Mouse (Mus musculus) small intestine, adult 10 weeks (tissue): ENCODE measurements around the gene Tle2. TPM values are rescaled to one million over a fixed set of nuclear protein-coding genes. Genes with fewer than 3 reads are reported as not detected.

Experiments used
- polyA plus RNA-seq: library from polyadenylated mRNA; stranded (reverse); fragments of 350-450 nt; fragmentation: Illumina TruSeq; extraction: RNeasy Lipid Tissue Mini Kit (QIAGEN cat#74804); gene quantifications from one replicate; pipeline ENCODE4 v1.2.3, GENCODE M21; 2014; ENCODE audit warnings: low replicate concordance

Tle2 gene
- polyA plus RNA-seq = 1.5 TPM

GRCm38 (mm10) chr10:81574081-81575056 is at the start of gene Tle2:
Gene Tle2 (plus strand): TSS chr10:81574561.

DNA sequence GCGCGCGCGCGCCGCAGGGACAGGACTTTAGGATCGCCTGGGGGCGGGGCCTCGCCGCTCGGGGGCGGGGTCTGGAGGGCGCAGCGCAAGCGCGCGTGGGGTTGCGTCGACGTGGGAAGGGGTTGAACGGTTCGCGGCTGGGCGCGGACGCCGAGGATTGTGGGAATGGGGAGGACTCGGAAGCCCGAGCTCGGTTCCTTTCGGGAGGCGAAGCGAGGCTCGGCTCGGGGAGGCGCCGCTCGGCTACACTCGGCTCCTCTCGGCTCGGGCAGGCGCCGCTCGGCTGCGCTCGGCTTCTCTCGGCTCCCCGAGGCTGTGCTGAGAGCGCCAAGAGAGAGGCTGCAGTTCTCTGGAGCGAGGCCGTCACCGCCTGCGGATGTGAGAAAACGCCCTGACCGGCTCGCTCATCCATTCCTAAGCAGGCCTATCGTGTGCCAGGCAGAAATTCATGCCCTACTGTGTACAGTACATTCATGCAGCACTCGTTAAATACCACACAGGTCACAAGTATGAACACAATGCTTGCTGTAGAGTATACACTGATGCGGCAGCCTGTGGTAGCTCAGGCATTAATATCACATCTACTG is 29.1 kb upstream of the Tle2 start, which contains the start of gene Gna11:
Gna11 (minus strand) TSS at position 30 of the 587 bp plus-strand sequence.

DNA sequence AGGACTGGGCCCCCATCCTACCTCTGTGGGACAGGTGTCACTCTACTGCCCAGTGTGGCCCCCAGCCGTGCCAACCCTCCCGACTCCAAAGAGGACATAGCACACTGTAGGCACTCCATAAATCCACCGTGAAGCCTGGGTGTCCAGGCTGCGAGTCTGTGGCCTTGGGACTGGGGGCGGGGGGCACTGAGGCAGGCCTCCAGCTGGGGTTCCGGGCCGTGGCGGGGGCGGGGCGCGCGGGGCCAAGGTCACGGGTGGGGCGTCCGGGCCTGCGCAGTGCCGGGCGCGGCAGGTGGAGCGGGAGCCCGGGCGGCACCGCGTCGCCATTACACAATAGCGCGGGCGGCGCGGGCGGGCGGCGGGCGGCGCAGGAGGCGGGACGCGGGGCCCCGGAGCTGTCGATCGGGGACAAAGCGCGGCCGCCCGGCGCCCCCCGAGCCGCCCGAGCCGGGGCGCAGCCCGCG is 15.2 kb upstream of the Tle2 start, which contains the start of gene Aes:
Aes (plus strand) TSS at position 326 of the 464 bp plus-strand sequence.

GRCm38 (mm10) chr10:81600738-81601203 is 26.4 kb downstream of the Tle2 start, which contains the start of gene Tle6:
Gene Tle6 (minus strand): TSS chr10:81601073.

DNA sequence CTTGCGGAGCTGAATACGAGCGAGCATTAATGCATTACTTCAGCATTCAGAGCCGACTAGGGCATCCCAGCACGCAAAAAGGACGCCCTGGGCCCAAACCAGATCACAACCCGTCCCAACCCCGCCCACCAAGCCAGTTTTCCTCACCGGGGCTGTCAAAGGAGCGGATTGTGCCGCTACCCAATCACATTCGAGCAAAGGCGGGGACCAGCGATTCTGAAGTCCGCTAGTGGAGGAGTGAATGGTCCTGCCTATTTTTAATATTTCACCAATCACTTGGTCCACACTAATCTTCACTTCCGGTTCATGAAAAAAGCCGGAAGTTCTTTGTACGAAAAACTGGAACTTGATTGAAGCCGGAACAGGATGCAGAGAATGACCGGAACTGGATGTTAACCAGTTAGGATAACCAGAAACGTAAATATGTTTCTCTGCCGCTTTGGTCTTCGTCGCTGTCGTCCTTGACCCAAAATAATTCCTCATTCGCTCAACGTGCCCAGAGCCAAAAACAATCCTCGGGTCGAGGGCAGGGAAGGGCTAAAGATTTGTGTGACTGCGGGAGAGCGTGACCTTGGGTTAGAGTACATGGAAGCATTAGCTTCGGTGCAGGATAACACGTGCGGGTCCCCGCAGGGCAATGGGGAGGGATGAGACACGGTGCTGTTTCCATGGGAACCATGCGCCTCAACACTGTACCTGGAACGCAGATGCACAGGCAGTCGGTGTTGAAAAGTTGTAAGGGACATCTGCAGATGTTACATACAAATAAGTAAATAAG is 31.8 kb downstream of the Tle2 start, which contains the start of gene BC025920:
BC025920 (plus strand) TSS at position 297 of the 778 bp plus-strand sequence.

DNA sequence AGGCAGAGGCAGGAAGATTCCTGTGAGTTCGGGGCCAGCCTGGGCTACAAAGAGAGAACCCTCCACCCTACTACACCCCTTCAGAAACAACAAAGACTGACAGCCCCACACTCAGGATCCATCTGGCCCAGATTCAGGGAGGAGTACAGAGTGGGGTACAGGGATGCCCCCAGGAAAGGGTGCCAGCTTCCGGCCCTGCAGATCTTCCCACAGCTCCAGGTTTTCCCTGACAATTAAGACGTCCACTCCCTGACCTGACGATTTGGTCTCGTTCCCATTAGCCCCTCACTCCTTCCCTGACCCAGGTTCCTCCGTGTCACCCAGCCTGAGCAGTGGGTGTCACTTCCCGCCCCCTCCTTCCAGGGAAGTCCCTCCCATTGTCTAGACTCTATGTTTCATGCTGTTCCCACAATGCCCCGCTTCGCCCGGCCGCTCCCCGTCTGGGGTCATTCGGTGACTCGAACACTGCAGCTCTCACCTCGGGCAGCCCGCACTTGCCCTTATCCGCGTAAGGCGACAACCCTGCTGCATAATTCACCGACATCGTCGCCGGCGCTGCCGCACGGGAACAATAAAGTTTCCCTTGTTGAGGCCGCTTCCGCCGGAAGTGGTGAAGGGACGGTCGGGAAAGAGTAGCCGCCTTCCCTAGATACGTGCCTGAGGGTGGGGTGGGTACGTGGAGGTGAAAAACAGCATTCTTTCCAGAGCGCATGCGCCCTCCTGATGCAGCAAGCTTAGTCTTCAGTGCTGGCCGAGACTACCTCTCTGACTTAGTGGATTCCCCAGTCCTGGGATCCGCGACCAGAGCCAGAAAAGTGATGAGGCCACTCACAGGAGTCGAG is 52.9 kb downstream of the Tle2 start, which contains the start of gene Sirt6:
Sirt6 (minus strand) TSS at position 804 of the 842 bp plus-strand sequence.

GRCm38 (mm10) chr10:81628390-81628789 is 54.0 kb downstream of the Tle2 start, which contains the start of gene Ankrd24:
Gene Ankrd24 (plus strand): TSS chr10:81628540.

Other genes starting within 250 kb of the Tle2 start
- not detected for gene Tbxa2r, start 245.8 kb upstream of the Tle2 start, polyA plus RNA-seq
- not detected for gene Gipc3, start 231.3 kb upstream of the Tle2 start, polyA plus RNA-seq
- gene Hmg20b, start 224.1 kb upstream of the Tle2 start, polyA plus RNA-seq = 7.1 TPM
- gene Mfsd12, start 217.1 kb upstream of the Tle2 start, polyA plus RNA-seq = not detected
- not detected for gene 4930404N11Rik, start 208.7 kb upstream of the Tle2 start, polyA plus RNA-seq
- gene Fzr1, start 196.0 kb upstream of the Tle2 start, polyA plus RNA-seq = 0.15 TPM
- not detected for gene Dohh, start 190.1 kb upstream of the Tle2 start, polyA plus RNA-seq
- 0.56 TPM for gene Gm48551, start 190.1 kb upstream of the Tle2 start, polyA plus RNA-seq
- gene Gm48552, start 185.6 kb upstream of the Tle2 start, polyA plus RNA-seq = not detected
- 129 TPM for gene Smim24, start 181.5 kb upstream of the Tle2 start, polyA plus RNA-seq
- 2.3 TPM for gene Nfic, start 118.9 kb upstream of the Tle2 start, polyA plus RNA-seq
- gene Celf5, start 91.9 kb upstream of the Tle2 start, polyA plus RNA-seq = 1.8 TPM
- not detected for gene Ncln, start 78.2 kb upstream of the Tle2 start, polyA plus RNA-seq
- gene S1pr4, start 74.4 kb upstream of the Tle2 start, polyA plus RNA-seq = not detected
- not detected for gene Gna15, start 50.3 kb upstream of the Tle2 start, polyA plus RNA-seq
- gene Gna11, start 29.4 kb upstream of the Tle2 start, polyA plus RNA-seq = 7.6 TPM
- 7.5 TPM for gene Aes, start 15.1 kb upstream of the Tle2 start, polyA plus RNA-seq
- gene Tle6, start 26.5 kb downstream of the Tle2 start, polyA plus RNA-seq = not detected
- gene BC025920, start 31.7 kb downstream of the Tle2 start, polyA plus RNA-seq = 2.2 TPM
- not detected for gene Sirt6, start 53.2 kb downstream of the Tle2 start, polyA plus RNA-seq
- 0.97 TPM for gene Ankrd24, start 54.0 kb downstream of the Tle2 start, polyA plus RNA-seq
- 12.8 TPM for gene Gm10778, start 74.5 kb downstream of the Tle2 start, polyA plus RNA-seq
- 30.6 TPM for gene Zfp433, start 130.3 kb downstream of the Tle2 start, polyA plus RNA-seq
- gene Gm3055, start 196.6 kb downstream of the Tle2 start, polyA plus RNA-seq = 9.6 TPM
- 3.7 TPM for gene Gm4767, start 237.6 kb downstream of the Tle2 start, polyA plus RNA-seq